Mouse (Mus musculus) embryonic facial prominence, embryonic 13.5 days (tissue): ENCODE data around the gene Tmem183a. TPM values are rescaled to one million over a fixed set of nuclear protein-coding genes. Genes with fewer than 3 reads are reported as not detected.

Source experiments
- ATAC-seq: fragments of 200-750 bp; cut with Nextera tagmentation; 2 replicates; pipeline ENCODE4 v1.8.0; 2017; ENCODE audit warnings: low read depth; ENCODE audit not compliant: insufficient number of reproducible peaks, insufficient read depth, low FRiP score, low TSS enrichment
- H3K27ac ChIP-seq: fragments of 300-500 bp; sonication (generic); 2 replicates; pipeline ENCODE4 v1.5.1; 2015; ENCODE audit warnings: moderate library complexity, mild to moderate bottlenecking, inconsistent platforms
- H3K27me3 ChIP-seq: fragments of 300-500 bp; sonication (generic); 2 replicates; pipeline ENCODE4 v1.6.1; 2015; ENCODE audit warnings: mild to moderate bottlenecking, inconsistent platforms
- H3K36me3 ChIP-seq: fragments of 300-500 bp; sonication (generic); 2 replicates; pipeline ENCODE4 v1.6.1; 2015; ENCODE audit warnings: mild to moderate bottlenecking, inconsistent platforms
- H3K4me1 ChIP-seq: fragments of 300-500 bp; sonication (generic); 2 replicates; pipeline ENCODE4 v1.6.1; 2015; ENCODE audit warnings: inconsistent platforms
- H3K4me2 ChIP-seq: fragments of 300-500 bp; sonication (generic); 2 replicates; pipeline ENCODE4 v1.6.1; 2015; ENCODE audit warnings: moderate library complexity, mild to moderate bottlenecking, inconsistent platforms
- H3K4me3 ChIP-seq: fragments of 300-500 bp; sonication (generic); 2 replicates; pipeline ENCODE4 v1.5.1; 2015; ENCODE audit warnings: mild to moderate bottlenecking, inconsistent platforms
- H3K9ac ChIP-seq: fragments of 300-500 bp; sonication (generic); 2 replicates; pipeline ENCODE4 v1.6.1; 2015; ENCODE audit warnings: mild to moderate bottlenecking, inconsistent platforms
- H3K9me3 ChIP-seq: fragments of 300-500 bp; sonication (generic); 2 replicates; pipeline ENCODE4 v1.6.1; 2016; ENCODE audit warnings: inconsistent platforms
- WGBS: fragments of 180-500 bp; shearing (Covaris S2); methylation state at CpG from one replicate; pipeline ENCODE4 v1.1.7; 2015; ENCODE audit warnings: mixed read lengths; 5-methylcytosine and 5-hydroxymethylcytosine counted together
- polyA plus RNA-seq: library from polyadenylated mRNA; unstranded; fragments of >200 nt; fragmentation: Nextera tagmentation; extraction: Ambion mirVana; gene quantifications from 2 replicates; pipeline ENCODE4 v1.2.1, GENCODE M21; 2015

Tmem183a gene
- polyA plus RNA-seq, 1 experiment from 2014 or later, result 84.1 TPM

- Histone ChIP-seq H3K9me3 (no peaks in the 10 kb centered on the region), H3K9ac (no peak overlapping the region), H3K36me3 (no peaks in the 10 kb centered on the region), H3K4me2 (peak overlapping the region; percentile 61; the same call in 1 of the 2 replicates), H3K27me3 (no peaks in the 10 kb centered on the region), H3K4me3 (no peak overlapping the region), H3K27ac (no peak overlapping the region), H3K4me1 (peaks cover 9% of the 10 kb centered on the region)
- no peak for ATAC-seq
- 78% methylated on average over 2 of the region's 2 CpGs for WGBS
These were observed 19.3 kb upstream of the Tmem183a start for GRCm38 (mm10) chr1:134381051-134381450.

GRCm38 (mm10) chr1:134374124-134374523 lies 12.3 kb upstream of the Tmem183a start:
- Histone ChIP-seq H3K9ac (no peak overlapping the region), H3K27ac (no peak overlapping the region), H3K4me3 (no peak overlapping the region), H3K27me3 (no peaks in the 10 kb centered on the region), H3K4me2 (no peak overlapping the region), H3K9me3 (peaks cover 3% of the 10 kb centered on the region; the same call in 1 of the 2 replicates), H3K4me1 (no peaks in the 10 kb centered on the region), H3K36me3 (no peaks in the 10 kb centered on the region)
- WGBS, result 60% methylated on average over 2 of the region's 2 CpGs
- ATAC-seq, result no peak

- H3K9me3 ChIP-seq, result peaks cover 3% of the 10 kb centered on the region; the same call in 1 of the 2 replicates
- ATAC-seq, result no peak
- H3K27me3 ChIP-seq, result no peaks in the 10 kb centered on the region
- WGBS, result 53% methylated on average over 9 of the region's 9 CpGs
- no peak overlapping the region for H3K27ac ChIP-seq
- H3K9ac ChIP-seq, result no peak overlapping the region
- H3K4me3 ChIP-seq, result no peak overlapping the region
- H3K4me2 ChIP-seq, result no peak overlapping the region
- no peaks in the 10 kb centered on the region for H3K36me3 ChIP-seq
- H3K4me1 ChIP-seq, result no peaks in the 10 kb centered on the region
These were observed 7.1 kb upstream of the Tmem183a start for GRCm38 (mm10) chr1:134368777-134369337.

DNA sequence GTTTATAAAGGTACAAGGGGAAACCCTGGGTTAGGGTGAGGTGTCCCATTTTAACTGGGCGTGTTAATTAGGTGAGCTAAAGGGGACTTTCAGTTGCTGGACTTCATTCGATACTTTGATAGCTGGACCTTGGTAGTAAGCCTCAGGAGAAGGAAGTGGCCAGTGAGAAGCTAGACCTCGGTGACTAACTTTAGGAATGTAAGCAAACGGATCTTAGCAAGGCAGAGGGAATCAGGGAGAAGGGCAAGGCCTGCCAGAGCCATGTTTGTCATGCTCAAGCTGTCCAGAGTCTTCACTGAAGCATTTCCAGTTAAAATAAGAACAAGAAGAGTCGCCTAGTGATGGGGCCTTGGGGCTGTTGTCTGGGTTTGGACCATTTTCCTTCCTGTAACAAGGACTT lies 3.7 kb upstream of the Tmem183a start:
- H3K9me3 ChIP-seq, result peaks cover 3% of the 10 kb centered on the region; the same call in 1 of the 2 replicates
- H3K4me3 ChIP-seq, result no peak overlapping the region
- H3K4me1 ChIP-seq, result peaks cover 6% of the 10 kb centered on the region
- H3K4me2 ChIP-seq, result no peak overlapping the region
- WGBS, result 58% methylated on average over 5 of the region's 5 CpGs
- no peak overlapping the region for H3K27ac ChIP-seq
- no peak overlapping the region for H3K9ac ChIP-seq
- no peak for ATAC-seq
- no peaks in the 10 kb centered on the region for H3K27me3 ChIP-seq
- no peaks in the 10 kb centered on the region for H3K36me3 ChIP-seq

DNA sequence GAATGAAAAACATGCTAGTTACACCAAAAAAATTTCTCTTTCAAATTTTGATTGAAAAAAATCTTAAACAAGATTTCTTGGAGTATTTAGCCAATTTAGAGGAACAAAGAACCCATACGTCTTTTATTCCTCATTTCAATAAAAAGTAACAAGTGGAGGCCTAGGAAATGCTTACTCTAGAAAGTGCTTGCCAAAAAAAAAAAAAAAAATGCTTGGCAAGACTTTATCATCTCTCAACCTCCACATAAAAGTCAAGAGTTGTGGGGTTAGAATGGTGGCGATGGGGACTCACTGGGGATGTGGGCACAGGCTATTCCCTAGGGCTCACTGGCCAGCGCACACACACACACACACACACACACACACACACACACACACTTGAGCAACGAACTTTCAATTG lies 1.4 kb upstream of the Tmem183a start:
- no peak for ATAC-seq
- no peak overlapping the region for H3K27ac ChIP-seq
- H3K9me3 ChIP-seq, result no peaks in the 10 kb centered on the region
- H3K27me3 ChIP-seq, result no peaks in the 10 kb centered on the region
- 83% methylated on average over 4 of the region's 4 CpGs for WGBS
- H3K4me1 ChIP-seq, result peaks cover 9% of the 10 kb centered on the region
- no peak overlapping the region for H3K4me3 ChIP-seq
- no peak overlapping the region for H3K9ac ChIP-seq
- H3K36me3 ChIP-seq, result peaks cover 14% of the 10 kb centered on the region
- no peak overlapping the region for H3K4me2 ChIP-seq

- peak overlapping the region; percentile 84 for H3K4me2 ChIP-seq
- peak; percentile 63 for ATAC-seq
- H3K9ac ChIP-seq, result peak overlapping the region; percentile 94
- no peaks in the 10 kb centered on the region for H3K9me3 ChIP-seq
- H3K27me3 ChIP-seq, result no peaks in the 10 kb centered on the region
- H3K27ac ChIP-seq, result peak overlapping the region; percentile 80
- peaks cover 9% of the 10 kb centered on the region for H3K4me1 ChIP-seq
- H3K36me3 ChIP-seq, result peaks cover 27% of the 10 kb centered on the region
- H3K4me3 ChIP-seq, result peak overlapping the region; percentile 89
- under 1% methylated on average over 42 of the region's 44 CpGs for WGBS
These were observed 453 bp downstream of the Tmem183a start for GRCm38 (mm10) chr1:134361195-134361856.

DNA sequence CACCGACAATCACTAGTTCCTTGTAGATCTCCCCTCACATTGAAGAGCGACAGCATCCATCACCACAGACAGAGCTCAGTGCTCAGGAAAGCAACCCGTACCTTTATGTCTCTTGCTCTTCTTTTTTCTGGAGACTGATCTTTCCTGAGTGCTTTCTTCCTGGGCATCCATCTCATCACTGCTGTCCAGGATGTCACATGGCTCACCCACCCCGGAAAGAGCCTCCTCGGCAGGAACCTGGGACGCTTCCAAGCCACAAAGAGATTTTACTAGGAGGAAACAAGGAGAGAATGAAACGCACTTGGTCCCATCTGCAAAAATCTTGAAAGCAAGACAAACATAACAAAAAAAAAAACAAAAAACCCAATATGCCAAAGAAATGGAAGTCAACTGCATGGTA lies 1.1 kb downstream of the Tmem183a start:
- ATAC-seq, result no peak
- peak overlapping the region; percentile 94 for H3K9ac ChIP-seq

DNA sequence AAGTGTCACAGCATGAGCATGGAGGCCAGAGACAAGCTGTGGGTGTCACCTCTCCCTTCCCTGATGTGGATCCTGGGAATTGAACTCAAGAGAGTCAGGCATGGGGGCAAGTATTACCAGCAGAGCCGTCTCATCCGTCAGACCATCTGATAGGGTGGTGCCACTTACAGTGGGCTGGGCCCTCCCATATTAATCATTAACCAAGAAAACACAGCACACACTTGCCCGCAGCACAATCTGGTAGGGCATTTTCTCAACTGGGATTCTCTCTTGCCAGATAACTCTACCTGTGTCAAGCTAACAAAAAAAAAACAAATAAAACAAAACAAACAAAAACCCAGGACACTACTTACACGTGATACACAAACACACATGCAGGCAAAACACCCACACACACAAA lies 4.3 kb downstream of the Tmem183a start:
- H3K4me1 ChIP-seq, result peaks cover 9% of the 10 kb centered on the region
- peaks cover 65% of the 10 kb centered on the region for H3K36me3 ChIP-seq
- no peak overlapping the region for H3K4me3 ChIP-seq
- H3K27ac ChIP-seq, result no peak overlapping the region
- H3K27me3 ChIP-seq, result no peaks in the 10 kb centered on the region
- H3K9me3 ChIP-seq, result no peaks in the 10 kb centered on the region
- no peak for ATAC-seq
- WGBS, result 89% methylated on average over 4 of the region's 4 CpGs
- no peak overlapping the region for H3K4me2 ChIP-seq
- H3K9ac ChIP-seq, result no peak overlapping the region

More for the DNA sequence above, 1.1 kb downstream of the Tmem183a start:
- peak overlapping the region; percentile 84 for H3K4me2 ChIP-seq
- H3K4me1 ChIP-seq, result peaks cover 9% of the 10 kb centered on the region
- no peaks in the 10 kb centered on the region for H3K9me3 ChIP-seq
- 78% methylated on average over 7 of the region's 7 CpGs for whole genome bisulfite sequencing
- peaks cover 33% of the 10 kb centered on the region for H3K36me3 ChIP-seq
- H3K27me3 ChIP-seq, result no peaks in the 10 kb centered on the region
- no peak overlapping the region for H3K27ac ChIP-seq
- H3K4me3 ChIP-seq, result peak overlapping the region; percentile 89

DNA sequence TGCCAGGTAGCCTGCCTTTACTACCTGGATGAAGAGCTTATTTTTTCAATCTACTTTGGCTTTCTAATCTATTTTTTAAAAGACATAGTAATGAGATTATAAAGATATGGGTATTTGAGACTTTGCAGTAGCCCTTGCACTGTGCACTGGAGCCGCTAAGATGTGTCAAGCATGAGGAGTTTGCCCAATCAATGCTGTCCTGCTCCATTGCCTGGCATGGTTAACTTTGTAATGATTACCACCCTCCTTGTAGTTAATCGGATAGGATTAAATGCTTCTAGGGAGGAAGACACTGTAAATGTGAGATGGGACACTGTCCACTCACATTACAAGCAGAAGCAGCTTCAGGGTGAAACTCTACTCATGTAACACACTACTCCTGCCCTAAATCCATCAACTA lies 8.5 kb downstream of the Tmem183a start:
- H3K9ac ChIP-seq, result no peak overlapping the region
- H3K27me3 ChIP-seq, result no peaks in the 10 kb centered on the region
- no peak overlapping the region for H3K4me2 ChIP-seq
- 90% methylated on average over 2 of the region's 2 CpGs for WGBS
- H3K27ac ChIP-seq, result no peak overlapping the region
- no peak for ATAC-seq
- no peaks in the 10 kb centered on the region for H3K4me1 ChIP-seq
- H3K9me3 ChIP-seq, result no peaks in the 10 kb centered on the region
- H3K4me3 ChIP-seq, result no peak overlapping the region
- peaks cover 87% of the 10 kb centered on the region for H3K36me3 ChIP-seq

DNA sequence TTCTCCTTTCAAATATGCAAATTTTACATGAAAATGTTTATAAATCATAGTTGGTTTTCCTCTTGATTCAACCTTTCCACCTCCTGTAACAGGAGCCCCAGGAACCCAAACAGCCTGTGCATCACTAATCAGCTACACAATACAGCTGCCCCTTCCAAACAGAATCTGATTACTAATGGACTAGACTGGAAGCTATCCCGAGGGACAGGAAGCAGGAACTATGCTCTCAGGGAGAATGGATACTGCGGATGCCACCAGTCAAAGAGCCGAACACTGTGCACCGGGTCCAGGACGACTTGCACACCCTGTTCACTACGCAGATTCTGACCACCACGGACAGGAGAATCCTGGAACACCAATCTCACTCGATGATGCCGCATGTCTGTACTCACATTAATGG lies 14.0 kb downstream of the Tmem183a start:
- no peak for ATAC-seq
- Histone ChIP-seq H3K4me3 (no peak overlapping the region), H3K9ac (no peak overlapping the region), H3K27me3 (no peaks in the 10 kb centered on the region), H3K9me3 (no peaks in the 10 kb centered on the region), H3K4me2 (no peak overlapping the region), H3K4me1 (peaks cover 13% of the 10 kb centered on the region; the same call in 1 of the 2 replicates), H3K36me3 (peaks cover 61% of the 10 kb centered on the region), H3K27ac (no peak overlapping the region)
- WGBS, result 86% methylated on average over 9 of the region's 9 CpGs

DNA sequence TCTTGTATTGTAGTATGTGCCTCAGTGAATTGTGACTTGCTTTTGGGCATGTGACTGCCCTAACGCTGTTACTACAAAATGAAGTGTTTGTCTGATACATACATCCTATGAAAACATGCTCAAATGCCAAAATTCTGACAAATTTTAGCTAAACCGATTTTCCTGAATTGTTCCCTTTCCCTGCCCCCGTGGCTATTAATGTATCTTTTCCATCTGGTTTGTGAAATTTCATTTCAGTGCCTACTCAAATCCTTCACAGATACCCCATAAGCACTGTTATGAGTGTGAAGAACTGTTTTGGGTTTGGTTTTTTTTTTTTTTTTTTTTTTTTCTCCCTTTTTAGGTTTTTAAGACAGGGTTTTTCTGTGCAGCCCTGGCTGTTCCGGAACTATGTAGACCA lies 16.7 kb downstream of the Tmem183a start:
- peaks cover 15% of the 10 kb centered on the region; the same call in 1 of the 2 replicates for H3K4me1 ChIP-seq
- ATAC-seq, result no peak
- peak overlapping the region; percentile 59 for H3K4me3 ChIP-seq
- H3K9me3 ChIP-seq, result no peaks in the 10 kb centered on the region
- peak overlapping the region; percentile 96 for H3K4me2 ChIP-seq
- H3K36me3 ChIP-seq, result peaks cover 34% of the 10 kb centered on the region
- no peaks in the 10 kb centered on the region for H3K27me3 ChIP-seq
- WGBS, result 75% methylated on average over 4 of the region's 4 CpGs
- no peak overlapping the region for H3K27ac ChIP-seq
- no peak overlapping the region for H3K9ac ChIP-seq
